Mouse (Mus musculus) liver, postnatal 0 days (tissue): ENCODE measurements at regions not wholly inside any gene's neighbourhood (a gene's known extent, or its start where the extent isn't known, plus 50 kb on each side); places are given as distances from the start of the nearest gene placed in this dataset.

Experiments used
- ATAC-seq: fragments of 200-750 bp; cut with Nextera tagmentation; 2 replicates; pipeline ENCODE4 v1.8.0; 2017; ENCODE audit warnings: mild to moderate bottlenecking, moderate library complexity
- DNase-seq: peaks from one replicate; pipeline ENCODE4 v3.0.0-alpha.2; 2016
- H3K27ac ChIP-seq: fragments of 300-500 bp; sonication (generic); 2 replicates; pipeline ENCODE4 v1.5.1; 2014; ENCODE audit warnings: antibody characterized with exemption, moderate library complexity, mild to moderate bottlenecking, low read depth
- H3K27me3 ChIP-seq: fragments of 300-500 bp; sonication (generic); 2 replicates; pipeline ENCODE4 v1.6.1; 2014; ENCODE audit warnings: low read length, control low read depth, mixed read lengths; ENCODE audit not compliant: insufficient read depth
- H3K36me3 ChIP-seq: fragments of 300-500 bp; sonication (generic); replicated peaks from 2 replicates; pipeline ENCODE4 v1.6.1; 2014; ENCODE audit warnings: mild to moderate bottlenecking, control low read depth, low read length, moderate library complexity, mixed read lengths; ENCODE audit not compliant: insufficient read depth
- H3K4me1 ChIP-seq: fragments of 300-500 bp; sonication (generic); 2 replicates; pipeline ENCODE4 v1.6.1; 2014; ENCODE audit warnings: antibody characterized with exemption, mild to moderate bottlenecking, control low read depth; ENCODE audit not compliant: insufficient read depth
- H3K4me2 ChIP-seq: fragments of 300-500 bp; sonication (generic); 2 replicates; pipeline ENCODE4 v1.6.1; 2014; ENCODE audit warnings: low read depth, mild to moderate bottlenecking, low read length, moderate library complexity, mixed read lengths
- H3K4me3 ChIP-seq: fragments of 300-500 bp; sonication (generic); 2 replicates; pipeline ENCODE4 v1.5.1; 2014; ENCODE audit warnings: low read depth, low read length
- H3K9ac ChIP-seq: fragments of 300-500 bp; sonication (generic); replicated peaks from 2 replicates; pipeline ENCODE4 v1.6.1; 2014; ENCODE audit warnings: mild to moderate bottlenecking, moderate library complexity
- H3K9me3 ChIP-seq: fragments of 300-500 bp; sonication (generic); 2 replicates; pipeline ENCODE4 v1.6.1; 2016; ENCODE audit warnings: mild to moderate bottlenecking, control low read depth, low read length, mixed read lengths
- CTCF ChIP-seq: sonication (generic); IDR thresholded peaks from 2 replicates; pipeline ENCODE4 v1.5.1; 2016; ENCODE audit warnings: antibody characterized with exemption, low read depth
- EP300 ChIP-seq: IDR thresholded peaks from 2 replicates; pipeline ENCODE4 v1.6.1; 2016; ENCODE audit warnings: antibody characterized with exemption, low read depth, mild to moderate bottlenecking
- WGBS: fragments of 180-500 bp; shearing (Covaris S2); extraction: QIAGEN DNeasy Blood & Tissue Kit; methylation state at CpG from one replicate; pipeline ENCODE4 v1.1.7; 2014; ENCODE audit not compliant: insufficient replicate concordance; 5-methylcytosine and 5-hydroxymethylcytosine counted together

DNA sequence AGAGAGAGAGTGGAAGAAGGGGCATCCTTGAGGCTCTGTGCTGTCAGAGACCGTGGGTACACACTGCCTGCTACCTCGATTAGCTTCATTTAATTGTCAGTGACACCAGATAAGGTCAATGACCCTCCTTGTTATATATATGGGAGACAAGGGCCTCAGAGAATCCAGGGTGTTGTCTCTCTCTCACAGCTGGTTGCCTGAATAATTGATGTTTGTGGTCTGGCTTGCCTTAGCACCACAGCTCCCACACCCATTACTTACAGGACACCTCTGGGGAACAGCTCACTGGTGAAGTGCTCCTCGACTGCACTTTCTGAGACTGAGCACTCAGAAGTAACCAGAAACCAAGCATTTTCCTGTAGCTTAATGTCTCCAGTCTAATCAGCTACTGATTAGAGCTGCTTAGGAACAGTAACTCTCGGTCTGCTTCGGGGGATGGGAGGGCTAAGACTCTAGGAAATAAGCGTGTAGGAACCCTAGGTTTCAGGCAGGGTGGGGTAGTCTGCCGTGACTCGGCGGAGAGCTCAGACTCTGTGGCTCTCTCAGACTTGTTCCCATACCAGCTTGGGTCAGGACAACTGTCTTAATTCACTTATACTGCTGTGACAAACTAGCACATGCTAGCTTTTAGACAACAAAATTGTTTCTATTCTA, 259.6 kb downstream of the Gadd45g start:
- no peak overlapping the region for H3K4me2 ChIP-seq
- ATAC-seq, result no peak

GRCm38 (mm10) chr13:52108349-52108921, 262.0 kb downstream of the Gadd45g start:
- H3K4me1 ChIP-seq, result no peaks in the 10 kb centered on the region
- H3K9ac ChIP-seq, result no peak overlapping the region
- no peaks in the 10 kb centered on the region for H3K36me3 ChIP-seq
- no peaks in the 10 kb centered on the region for H3K9me3 ChIP-seq
- 67% methylated on average over 8 of the region's 8 CpGs for WGBS
- ATAC-seq (no peak), DNase-seq (no peak)
- TF ChIP-seq EP300 (no peak), CTCF (no peak)
- no peak overlapping the region for H3K27ac ChIP-seq
- no peak overlapping the region for H3K4me3 ChIP-seq
- no peak overlapping the region for H3K4me2 ChIP-seq
- H3K27me3 ChIP-seq, result no peaks in the 10 kb centered on the region

More for the DNA sequence above, 259.6 kb downstream of the Gadd45g start:
- TF ChIP-seq EP300, result no peak
- no peak for TF ChIP-seq CTCF
- Histone ChIP-seq H3K9me3 (no peaks in the 10 kb centered on the region), H3K4me1 (no peaks in the 10 kb centered on the region), H3K4me3 (no peak overlapping the region), H3K9ac (no peak overlapping the region), H3K27ac (no peak overlapping the region), H3K27me3 (no peaks in the 10 kb centered on the region), H3K36me3 (no peaks in the 10 kb centered on the region)
- WGBS, result 25% methylated on average over 9 of the region's 9 CpGs
- no peak for DNase-seq

DNA sequence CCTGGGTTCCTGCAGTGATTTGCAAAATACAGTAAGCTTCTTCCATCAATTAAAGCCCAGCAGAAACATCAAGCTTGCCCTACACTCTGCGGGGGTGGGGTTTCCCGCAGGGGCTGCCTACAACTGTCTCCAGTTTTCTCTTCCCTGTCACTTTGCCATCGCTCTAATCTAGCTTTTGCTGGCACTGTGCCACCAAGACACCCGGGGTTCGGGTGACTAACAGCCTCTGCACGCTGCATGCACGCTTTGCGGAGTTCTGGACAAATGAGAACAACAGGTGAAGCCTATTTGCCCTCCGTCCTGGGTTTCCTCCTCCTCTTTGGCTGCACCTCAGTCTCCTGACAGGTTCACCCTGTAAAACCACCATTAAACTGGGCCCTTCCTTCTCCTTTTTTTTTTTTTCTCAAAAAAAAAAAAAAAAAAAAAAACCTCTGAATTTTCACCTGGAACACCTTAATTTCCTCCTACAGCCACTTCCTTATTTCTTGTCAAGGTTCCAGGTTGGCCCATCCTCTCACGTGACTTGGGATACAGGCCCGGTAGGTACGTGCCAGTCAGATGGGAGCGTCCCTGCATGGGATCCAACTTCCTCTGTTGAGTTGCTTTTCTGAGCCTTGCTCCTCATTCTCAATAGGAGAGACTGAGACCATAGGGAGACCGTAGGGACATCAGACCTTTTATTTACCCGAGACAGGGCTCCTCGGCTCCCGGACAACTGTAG, 262.7 kb downstream of the Gadd45g start:
- H3K36me3 ChIP-seq, result no peaks in the 10 kb centered on the region
- no peak overlapping the region for H3K4me2 ChIP-seq
- H3K27ac ChIP-seq, result no peak overlapping the region
- no peaks in the 10 kb centered on the region for H3K9me3 ChIP-seq
- TF ChIP-seq EP300 (no peak), CTCF (no peak)
- 73% methylated on average over 17 of the region's 17 CpGs for WGBS
- H3K9ac ChIP-seq, result no peak overlapping the region
- H3K4me1 ChIP-seq, result no peaks in the 10 kb centered on the region
- DNase-seq (no peak), ATAC-seq (no peak)
- no peak overlapping the region for H3K4me3 ChIP-seq
- no peaks in the 10 kb centered on the region for H3K27me3 ChIP-seq

DNA sequence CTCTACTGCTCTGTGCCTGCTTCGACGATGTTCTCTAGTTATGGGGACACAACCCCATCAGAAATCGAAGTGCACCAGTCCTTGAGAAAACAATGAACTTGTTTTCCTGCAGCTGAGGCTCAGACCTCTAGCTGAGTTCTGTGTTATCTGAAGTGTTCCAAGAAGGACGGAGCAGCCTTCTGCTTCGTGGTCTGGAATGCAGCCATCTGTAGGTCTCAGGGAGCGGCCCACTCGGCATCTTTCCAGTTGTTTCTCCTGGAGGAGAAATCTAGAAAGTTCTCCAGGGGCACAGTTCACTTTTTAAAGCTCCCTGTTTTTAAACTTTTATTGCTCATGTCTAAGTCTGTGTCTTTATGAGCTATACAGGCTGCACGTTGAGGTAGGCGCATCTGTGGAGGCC, 264.3 kb downstream of the Gadd45g start:
- H3K27ac ChIP-seq, result no peak overlapping the region
- H3K4me3 ChIP-seq, result no peak overlapping the region
- H3K9ac ChIP-seq, result no peak overlapping the region
- H3K27me3 ChIP-seq, result no peaks in the 10 kb centered on the region
- 61% methylated on average over 9 of the region's 9 CpGs for WGBS
- H3K36me3 ChIP-seq, result no peaks in the 10 kb centered on the region
- ATAC-seq (no peak), DNase-seq (no peak)
- TF ChIP-seq EP300 (no peak), CTCF (no peak)
- H3K9me3 ChIP-seq, result no peaks in the 10 kb centered on the region
- no peaks in the 10 kb centered on the region for H3K4me1 ChIP-seq
- H3K4me2 ChIP-seq, result no peak overlapping the region

DNA sequence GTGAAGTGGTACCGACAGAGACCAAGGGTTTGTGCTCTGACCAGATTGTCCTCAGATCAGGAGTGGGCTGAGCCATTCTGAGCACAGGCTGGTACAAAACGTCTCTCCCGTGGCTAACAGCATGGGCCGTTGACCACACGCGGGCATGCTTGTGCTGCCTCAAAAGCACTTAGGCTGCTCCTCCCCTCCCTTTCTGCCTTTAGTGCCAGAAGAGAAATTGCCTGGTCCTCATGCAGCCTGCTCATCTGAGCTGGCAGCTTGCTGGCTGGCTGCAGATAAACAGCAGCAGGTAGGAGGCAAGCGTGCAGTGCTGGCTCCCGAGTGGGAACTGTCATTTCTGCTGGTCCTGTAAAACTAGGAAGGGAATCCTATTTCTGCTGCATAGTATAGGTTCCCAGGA, 267.1 kb downstream of the Gadd45g start:
- WGBS, result 63% methylated on average over 8 of the region's 8 CpGs
- no peak for DNase-seq

DNA sequence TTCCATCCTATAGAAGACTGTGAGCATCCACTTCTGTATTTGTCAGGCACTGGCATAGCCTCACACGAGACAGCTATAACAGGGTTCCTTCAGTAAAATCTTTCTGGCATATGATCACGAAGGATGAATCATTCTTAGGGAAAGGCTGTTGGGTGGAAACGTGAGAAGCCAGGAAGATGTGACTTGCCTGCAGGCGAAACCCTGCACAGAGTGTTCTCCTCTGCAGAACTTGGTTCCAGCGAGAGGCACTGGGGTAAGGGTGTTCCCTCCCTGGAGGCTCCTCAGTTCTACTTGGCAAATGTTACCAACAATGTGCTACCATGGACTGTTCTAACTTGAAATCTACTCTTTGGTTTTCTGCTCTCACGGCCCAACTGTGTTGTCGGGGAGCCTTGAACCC, 268.0 kb downstream of the Gadd45g start:
- Histone ChIP-seq H3K27me3 (no peaks in the 10 kb centered on the region), H3K4me2 (no peak overlapping the region), H3K9me3 (no peaks in the 10 kb centered on the region), H3K4me3 (no peak overlapping the region), H3K4me1 (no peaks in the 10 kb centered on the region), H3K36me3 (no peaks in the 10 kb centered on the region), H3K27ac (no peak overlapping the region), H3K9ac (no peak overlapping the region)
- DNase-seq (no peak), ATAC-seq (no peak)
- WGBS, result 74% methylated on average over 7 of the region's 7 CpGs
- TF ChIP-seq CTCF, result no peak

More for the DNA sequence above, 267.1 kb downstream of the Gadd45g start:
- no peak overlapping the region for H3K27ac ChIP-seq
- no peaks in the 10 kb centered on the region for H3K4me1 ChIP-seq
- no peak overlapping the region for H3K9ac ChIP-seq
- no peaks in the 10 kb centered on the region for H3K9me3 ChIP-seq
- H3K36me3 ChIP-seq, result no peaks in the 10 kb centered on the region
- H3K4me2 ChIP-seq, result no peak overlapping the region
- no peak for ATAC-seq
- H3K27me3 ChIP-seq, result no peaks in the 10 kb centered on the region
- TF ChIP-seq EP300, result no peak
- no peak for TF ChIP-seq CTCF
- no peak overlapping the region for H3K4me3 ChIP-seq
